Mouse (Mus musculus): ENCODE measurements around the gene Sephs1. TPM values are rescaled to one million over a fixed set of nuclear protein-coding genes. Genes with fewer than 3 reads are reported as not detected.
A peak's percentile ranks its signal among the peaks of the same experiment; 100 is the strongest.
"Not testable (repeated sequence)": the region's sequence is repeated elsewhere in the genome, so short reads cannot be mapped to it uniquely, and the experiment has no call there.

The Sephs1 gene
- polyA plus RNA-seq, 2 experiments from 2014 or later = 20.0 to 28.5 TPM

- ATAC-seq = no peak
These were observed 27.5 kb downstream of the Sephs1 start for GRCm38 (mm10) chr2:4908771-4909315.

GRCm38 (mm10) chr2:4909909-4910308 lies 28.5 kb downstream of the Sephs1 start:
- no peak for ATAC-seq

GRCm38 (mm10) chr2:4910521-4910920 lies 29.2 kb downstream of the Sephs1 start:
- no peak for ATAC-seq

- no peak for ATAC-seq
These were observed 32.6 kb downstream of the Sephs1 start for GRCm38 (mm10) chr2:4913949-4914348.

- ATAC-seq = no peak
These were observed 34.7 kb downstream of the Sephs1 start for GRCm38 (mm10) chr2:4916037-4916436.

GRCm38 (mm10) chr2:4917326-4918021 lies 36.1 kb downstream of the Sephs1 start:
- peak; percentile 64 for ATAC-seq

GRCm38 (mm10) chr2:4918860-4919739 lies 37.7 kb downstream of the Sephs1 start, which contains the start of gene Phyh:
TSS of gene Phyh (plus strand) at chr2:4919019.
- peak; percentile 90 for ATAC-seq

GRCm38 (mm10) chr2:4921019-4921418 lies 39.7 kb downstream of the Sephs1 start:
- no peak for ATAC-seq

- ATAC-seq = no peak
These were observed 41.3 kb downstream of the Sephs1 start for GRCm38 (mm10) chr2:4922476-4923164.

- no peak for ATAC-seq
These were observed 46.0 kb downstream of the Sephs1 start for GRCm38 (mm10) chr2:4927391-4927790.

GRCm38 (mm10) chr2:4929230-4929629 lies 47.9 kb downstream of the Sephs1 start:
- ATAC-seq = no peak

- no peak for ATAC-seq
These were observed 53.2 kb downstream of the Sephs1 start for GRCm38 (mm10) chr2:4934516-4934915.

GRCm38 (mm10) chr2:4937931-4938330 lies 56.6 kb downstream of the Sephs1 start:
- no peak for ATAC-seq

GRCm38 (mm10) chr2:4940861-4941260 lies 59.5 kb downstream of the Sephs1 start:
- ATAC-seq = no peak

GRCm38 (mm10) chr2:4949691-4950090 lies 68.3 kb downstream of the Sephs1 start:
- ATAC-seq = not testable (repeated sequence)

GRCm38 (mm10) chr2:4950986-4951385 lies 69.6 kb downstream of the Sephs1 start:
- no peak for ATAC-seq

- no peak for ATAC-seq
These were observed 72.9 kb downstream of the Sephs1 start for GRCm38 (mm10) chr2:4954216-4954760.

GRCm38 (mm10) chr2:4958039-4958438 lies 76.7 kb downstream of the Sephs1 start:
- ATAC-seq = no peak

All from CD4-positive, CD25-positive, alpha-beta regulatory T cell, adult 4 months (primary cell).